Mouse (Mus musculus): ENCODE data around the gene Paqr7. TPM values are rescaled to one million over a fixed set of nuclear protein-coding genes. Genes with fewer than 3 reads are reported as not detected.

Paqr7 gene
- total and polyA plus RNA-seq, 3 experiments: 13.4 to 37.2 (median 16.7) TPM

- H3K36me3 ChIP-seq (ENCODE audit: control insufficient read depth, insufficient read depth, low read length): no peaks in the 10 kb centered on the region; the same call in 1 of the 2 replicates
- intact Hi-C loops (cut with DNase I): no loop called here
- H3K4me1 ChIP-seq (ENCODE audit: control insufficient read depth, insufficient read depth, low read length): peaks cover 6% of the 10 kb centered on the region
- H3K27ac ChIP-seq: no peak overlapping the region
- no peaks in the 10 kb centered on the region for H3K79me2 ChIP-seq (replicated peaks; ENCODE audit: control insufficient read depth, insufficient read depth, low read length)
- TF ChIP-seq EP300 (IDR thresholded peaks at IDR 0.05; ENCODE audit: insufficient read depth, low read depth, low read length) (no peak), CTCF (IDR thresholded peaks at IDR 0.05) (no peak), POLR2A (IDR thresholded peaks at IDR 0.05; ENCODE audit: insufficient read depth, low read depth, low read length) (no peak)
- WGBS: 74% methylated on average over 4 of the region's 4 CpGs
- H3K4me3 ChIP-seq: no peak overlapping the region
- DNase-seq: no peak
- no peak overlapping the region for H3K9ac ChIP-seq (ENCODE audit: low read depth, low read length)
- no peaks in the 10 kb centered on the region for H3K27me3 ChIP-seq (ENCODE audit: control insufficient read depth, insufficient read depth, low read length)
Measured at GRCm38 (mm10) chr4:134518541-134518940, 22.0 kb downstream of the Paqr7 start.

GRCm38 (mm10) chr4:134519281-134519680 is 22.8 kb downstream of the Paqr7 start:
- Histone ChIP-seq H3K27ac (no peak overlapping the region), H3K9ac (ENCODE audit: low read depth, low read length) (no peak overlapping the region), H3K27me3 (ENCODE audit: control insufficient read depth, insufficient read depth, low read length) (no peaks in the 10 kb centered on the region), H3K79me2 (replicated peaks; ENCODE audit: control insufficient read depth, insufficient read depth, low read length) (no peaks in the 10 kb centered on the region), H3K36me3 (ENCODE audit: control insufficient read depth, insufficient read depth, low read length) (no peaks in the 10 kb centered on the region; the same call in 1 of the 2 replicates), H3K4me3 (no peak overlapping the region), H3K4me1 (ENCODE audit: control insufficient read depth, insufficient read depth, low read length) (peaks cover 6% of the 10 kb centered on the region)
- DNase-seq: no peak
- intact Hi-C loops (cut with DNase I): no loop called here
- no peak for TF ChIP-seq POLR2A (IDR thresholded peaks at IDR 0.05; ENCODE audit: insufficient read depth, low read depth, low read length)
- no peak for TF ChIP-seq EP300 (IDR thresholded peaks at IDR 0.05; ENCODE audit: insufficient read depth, low read depth, low read length)
- no peak for TF ChIP-seq CTCF (IDR thresholded peaks at IDR 0.05)

- no peaks in the 10 kb centered on the region for H3K27me3 ChIP-seq (ENCODE audit: control insufficient read depth, insufficient read depth, low read length)
- TF ChIP-seq EP300 (IDR thresholded peaks at IDR 0.05; ENCODE audit: insufficient read depth, low read depth, low read length) (no peak), CTCF (IDR thresholded peaks at IDR 0.05) (no peak), POLR2A (IDR thresholded peaks at IDR 0.05; ENCODE audit: insufficient read depth, low read depth, low read length) (no peak)
- peaks cover 2% of the 10 kb centered on the region for H3K36me3 ChIP-seq (ENCODE audit: control insufficient read depth, insufficient read depth, low read length)
- no peak for DNase-seq
- H3K9ac ChIP-seq (ENCODE audit: low read depth, low read length): no peak overlapping the region
- WGBS: 77% methylated on average over 4 of the region's 4 CpGs
- no peak overlapping the region for H3K4me3 ChIP-seq
- H3K27ac ChIP-seq: no peak overlapping the region
- H3K79me2 ChIP-seq (replicated peaks; ENCODE audit: control insufficient read depth, insufficient read depth, low read length): no peaks in the 10 kb centered on the region
- intact Hi-C loops (cut with DNase I): no loop called here
- no peaks in the 10 kb centered on the region for H3K4me1 ChIP-seq (ENCODE audit: control insufficient read depth, insufficient read depth, low read length)
Measured at GRCm38 (mm10) chr4:134523447-134523846, 26.9 kb downstream of the Paqr7 start.

- DNase-seq: no peak
- Histone ChIP-seq H3K79me2 (replicated peaks; ENCODE audit: control insufficient read depth, insufficient read depth, low read length) (no peaks in the 10 kb centered on the region), H3K36me3 (ENCODE audit: control insufficient read depth, insufficient read depth, low read length) (peaks cover 3% of the 10 kb centered on the region), H3K27ac (no peak overlapping the region), H3K4me3 (no peak overlapping the region), H3K4me1 (ENCODE audit: control insufficient read depth, insufficient read depth, low read length) (no peaks in the 10 kb centered on the region), H3K27me3 (ENCODE audit: control insufficient read depth, insufficient read depth, low read length) (no peaks in the 10 kb centered on the region), H3K9ac (ENCODE audit: low read depth, low read length) (no peak overlapping the region)
- WGBS: 77% methylated on average over 5 of the region's 5 CpGs
- TF ChIP-seq POLR2A (IDR thresholded peaks at IDR 0.05; ENCODE audit: insufficient read depth, low read depth, low read length) (no peak), CTCF (IDR thresholded peaks at IDR 0.05) (no peak), EP300 (IDR thresholded peaks at IDR 0.05; ENCODE audit: insufficient read depth, low read depth, low read length) (no peak)
- intact Hi-C loops (cut with DNase I): no loop called here
Measured at GRCm38 (mm10) chr4:134525806-134526205, 29.3 kb downstream of the Paqr7 start.

GRCm38 (mm10) chr4:134526220-134526619 is 29.7 kb downstream of the Paqr7 start:
- Histone ChIP-seq H3K4me3 (no peak overlapping the region), H3K4me1 (ENCODE audit: control insufficient read depth, insufficient read depth, low read length) (no peaks in the 10 kb centered on the region), H3K36me3 (ENCODE audit: control insufficient read depth, insufficient read depth, low read length) (peaks cover 3% of the 10 kb centered on the region), H3K27ac (no peak overlapping the region), H3K79me2 (replicated peaks; ENCODE audit: control insufficient read depth, insufficient read depth, low read length) (no peaks in the 10 kb centered on the region), H3K27me3 (ENCODE audit: control insufficient read depth, insufficient read depth, low read length) (no peaks in the 10 kb centered on the region), H3K9ac (ENCODE audit: low read depth, low read length) (no peak overlapping the region)
- TF ChIP-seq POLR2A (IDR thresholded peaks at IDR 0.05; ENCODE audit: insufficient read depth, low read depth, low read length) (no peak), CTCF (IDR thresholded peaks at IDR 0.05) (no peak), EP300 (IDR thresholded peaks at IDR 0.05; ENCODE audit: insufficient read depth, low read depth, low read length) (no peak)
- DNase-seq: no peak
- 72% methylated on average over 5 of the region's 5 CpGs for WGBS
- intact Hi-C loops (cut with DNase I): no loop called here

GRCm38 (mm10) chr4:134532928-134533327 is 36.4 kb downstream of the Paqr7 start:
- Histone ChIP-seq H3K27ac (no peak overlapping the region), H3K27me3 (ENCODE audit: control insufficient read depth, insufficient read depth, low read length) (no peaks in the 10 kb centered on the region), H3K9ac (ENCODE audit: low read depth, low read length) (no peak overlapping the region), H3K4me1 (ENCODE audit: control insufficient read depth, insufficient read depth, low read length) (peaks cover 3% of the 10 kb centered on the region), H3K79me2 (replicated peaks; ENCODE audit: control insufficient read depth, insufficient read depth, low read length) (no peaks in the 10 kb centered on the region; the same call in 1 of the 2 replicates), H3K4me3 (no peak overlapping the region), H3K36me3 (ENCODE audit: control insufficient read depth, insufficient read depth, low read length) (0 out of 2 replicates have a peak, but pooled peaks cover 2% of the 10 kb centered on the region)
- TF ChIP-seq EP300 (IDR thresholded peaks at IDR 0.05; ENCODE audit: insufficient read depth, low read depth, low read length) (no peak), POLR2A (IDR thresholded peaks at IDR 0.05; ENCODE audit: insufficient read depth, low read depth, low read length) (no peak), CTCF (IDR thresholded peaks at IDR 0.05) (no peak)
- intact Hi-C loops (cut with DNase I): no loop called here
- WGBS: 57% methylated on average over 4 of the region's 4 CpGs
- no peak for DNase-seq

Data from heart, adult 2 months (tissue).